Mouse (Mus musculus): Measurements from ENCODE around the gene Iqcf3.

Iqcf3 gene

GRCm38 (mm10) chr9:106472321-106472720 is 89.1 kb downstream of the Iqcf3 start:
- DNase-seq (ENCODE audit: extremely low spot score, low spot score): no peak

- no peak for DNase-seq (ENCODE audit: extremely low spot score, low spot score)
Measured at GRCm38 (mm10) chr9:106471892-106472291, 89.5 kb downstream of the Iqcf3 start.

DNA sequence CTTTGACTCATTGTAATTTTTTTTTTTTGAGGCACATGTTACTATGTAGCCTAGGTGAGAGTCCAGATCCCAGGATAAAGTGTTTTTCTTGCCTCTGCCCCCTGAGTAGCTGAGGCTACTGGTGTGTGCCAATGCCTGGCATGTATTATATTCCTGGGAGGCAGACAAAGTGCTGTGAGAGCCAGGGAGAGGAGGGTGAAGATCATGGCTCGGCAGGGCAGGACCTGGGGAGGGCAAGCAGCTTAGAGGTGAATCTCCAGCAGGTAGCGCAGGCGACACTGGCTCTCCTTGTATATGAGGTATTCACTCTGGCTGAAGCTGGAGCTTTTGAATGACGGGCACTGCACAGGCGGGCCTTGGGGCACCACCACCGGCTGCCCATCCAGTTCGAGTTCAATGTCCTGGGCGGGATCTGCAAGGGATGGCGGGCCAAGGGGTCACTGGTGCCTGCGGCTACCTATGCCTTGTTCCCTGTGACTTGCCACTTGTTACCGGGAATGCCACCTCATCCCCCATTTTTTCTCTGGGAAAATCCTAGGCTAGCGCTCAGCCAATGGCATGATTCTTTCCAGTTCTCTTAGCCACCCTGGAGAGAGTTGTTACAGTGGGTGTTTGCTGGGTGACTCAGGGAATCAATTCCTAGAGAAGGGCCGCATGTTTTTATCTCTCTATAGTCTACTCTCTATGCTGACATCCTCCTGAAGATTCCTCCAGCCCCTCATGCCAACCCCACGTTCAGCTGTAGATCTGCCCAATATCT is 90.3 kb downstream of the Iqcf3 start:
- no peak for DNase-seq (ENCODE audit: extremely low spot score, low spot score)

DNA sequence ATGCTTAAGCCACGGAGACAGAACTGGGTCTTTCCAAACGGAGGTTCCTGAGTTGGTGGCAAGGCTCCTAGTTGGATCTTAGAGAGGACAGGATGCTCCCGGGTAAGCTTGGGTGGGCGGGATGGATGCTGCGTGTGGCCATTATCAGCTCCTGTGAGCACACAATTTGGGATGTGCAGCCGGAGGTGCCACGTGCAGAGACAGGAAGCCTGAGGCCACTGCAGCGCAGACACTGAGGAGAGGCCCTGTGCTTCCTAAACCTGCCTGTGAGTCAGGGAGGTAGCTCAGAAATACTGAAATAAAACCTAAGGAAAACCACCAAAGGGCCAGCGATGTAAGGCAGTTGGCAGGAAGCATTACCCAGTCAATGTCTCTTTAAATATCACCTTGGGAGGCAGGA is 91.7 kb downstream of the Iqcf3 start:
- no peak for DNase-seq (ENCODE audit: extremely low spot score, low spot score)

DNA sequence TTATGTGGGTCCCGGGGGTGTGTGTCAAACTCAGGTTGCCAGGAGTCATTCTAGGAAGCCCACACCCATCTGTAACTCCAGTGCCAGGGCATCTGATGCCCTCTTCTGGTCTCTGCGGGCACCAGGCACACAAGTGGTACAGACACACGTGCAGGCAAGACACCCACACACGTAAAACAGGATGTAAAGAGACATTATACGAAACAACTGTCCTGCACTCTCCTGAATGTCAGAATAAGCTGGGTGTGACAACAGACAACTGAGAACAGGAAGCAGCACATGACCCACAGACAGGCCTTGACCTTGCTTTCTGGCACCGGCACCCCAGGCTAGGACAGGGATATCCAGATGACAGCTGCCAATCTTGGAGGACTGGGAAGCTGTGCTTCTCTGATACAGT is 92.1 kb downstream of the Iqcf3 start:
- DNase-seq (ENCODE audit: extremely low spot score, low spot score): no peak

DNA sequence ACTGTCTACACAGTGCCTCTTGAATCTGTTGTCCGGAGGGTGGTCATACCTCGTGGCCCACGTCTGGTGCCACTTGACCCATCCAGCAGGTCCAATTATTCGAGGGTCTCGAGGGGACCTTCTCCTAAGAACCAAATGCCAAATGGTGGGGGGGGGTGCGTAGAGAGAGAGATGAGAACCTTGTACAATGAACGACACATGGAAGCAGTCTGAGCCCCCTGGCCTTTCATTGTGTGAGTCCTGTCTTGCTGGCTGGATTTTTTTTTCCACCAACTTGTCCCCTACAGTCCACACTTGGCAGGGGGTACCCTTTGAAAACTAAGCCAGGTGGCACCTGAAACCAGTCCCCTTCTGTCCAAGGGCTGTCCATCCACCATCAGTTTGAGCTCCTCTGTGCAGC is 93.7 kb downstream of the Iqcf3 start:
- no peak for DNase-seq (ENCODE audit: extremely low spot score, low spot score)

GRCm38 (mm10) chr9:106466721-106467120 is 94.7 kb downstream of the Iqcf3 start:
- no peak for DNase-seq (ENCODE audit: extremely low spot score, low spot score)

GRCm38 (mm10) chr9:106465571-106466200 is 95.7 kb downstream of the Iqcf3 start, which contains the start of gene Gpr62:
TSS of gene Gpr62 (minus strand) at chr9:106465938.
- no peak for DNase-seq (ENCODE audit: extremely low spot score, low spot score)

DNA sequence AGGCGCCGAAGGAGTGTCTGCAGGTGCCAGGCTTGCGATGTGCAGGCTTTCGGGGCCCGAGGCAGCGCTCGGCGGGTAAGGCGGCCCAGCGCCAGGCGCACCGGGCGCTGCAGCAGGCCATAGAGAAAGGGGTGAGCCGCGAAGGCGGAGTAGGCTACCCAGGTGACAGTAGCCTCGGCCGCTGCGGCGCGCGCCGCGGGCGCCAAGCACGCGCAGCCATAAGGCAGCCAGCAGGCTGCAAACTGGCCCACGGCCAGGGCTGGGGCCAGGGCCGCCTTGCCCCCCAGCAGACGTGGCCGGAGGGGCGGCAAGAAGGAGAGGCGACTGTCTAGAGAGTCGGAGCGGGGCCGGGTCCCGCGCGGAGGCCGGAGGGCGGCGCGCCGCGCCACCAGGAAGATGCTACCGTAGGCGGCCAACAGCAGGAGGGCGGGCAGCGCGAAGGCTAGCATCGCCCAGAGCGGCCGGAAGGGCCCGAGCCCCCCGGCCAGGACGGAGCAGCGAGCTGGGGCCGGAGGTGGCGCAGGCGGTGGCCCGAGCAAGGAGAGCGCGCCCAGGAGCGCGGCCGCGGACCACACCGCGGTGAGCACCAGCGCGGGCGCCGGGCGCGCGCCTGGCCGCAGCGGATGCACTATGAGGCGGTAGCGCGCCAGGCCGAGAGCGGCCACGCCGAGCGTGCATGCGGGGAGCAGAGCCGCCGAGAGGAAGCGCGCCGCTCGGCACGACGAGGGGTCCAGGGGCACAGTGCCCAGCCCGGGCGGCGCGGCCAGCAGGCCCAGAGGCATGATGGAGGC is 96.5 kb downstream of the Iqcf3 start:
- peak; percentile 79 for DNase-seq (ENCODE audit: extremely low spot score, low spot score)

DNA sequence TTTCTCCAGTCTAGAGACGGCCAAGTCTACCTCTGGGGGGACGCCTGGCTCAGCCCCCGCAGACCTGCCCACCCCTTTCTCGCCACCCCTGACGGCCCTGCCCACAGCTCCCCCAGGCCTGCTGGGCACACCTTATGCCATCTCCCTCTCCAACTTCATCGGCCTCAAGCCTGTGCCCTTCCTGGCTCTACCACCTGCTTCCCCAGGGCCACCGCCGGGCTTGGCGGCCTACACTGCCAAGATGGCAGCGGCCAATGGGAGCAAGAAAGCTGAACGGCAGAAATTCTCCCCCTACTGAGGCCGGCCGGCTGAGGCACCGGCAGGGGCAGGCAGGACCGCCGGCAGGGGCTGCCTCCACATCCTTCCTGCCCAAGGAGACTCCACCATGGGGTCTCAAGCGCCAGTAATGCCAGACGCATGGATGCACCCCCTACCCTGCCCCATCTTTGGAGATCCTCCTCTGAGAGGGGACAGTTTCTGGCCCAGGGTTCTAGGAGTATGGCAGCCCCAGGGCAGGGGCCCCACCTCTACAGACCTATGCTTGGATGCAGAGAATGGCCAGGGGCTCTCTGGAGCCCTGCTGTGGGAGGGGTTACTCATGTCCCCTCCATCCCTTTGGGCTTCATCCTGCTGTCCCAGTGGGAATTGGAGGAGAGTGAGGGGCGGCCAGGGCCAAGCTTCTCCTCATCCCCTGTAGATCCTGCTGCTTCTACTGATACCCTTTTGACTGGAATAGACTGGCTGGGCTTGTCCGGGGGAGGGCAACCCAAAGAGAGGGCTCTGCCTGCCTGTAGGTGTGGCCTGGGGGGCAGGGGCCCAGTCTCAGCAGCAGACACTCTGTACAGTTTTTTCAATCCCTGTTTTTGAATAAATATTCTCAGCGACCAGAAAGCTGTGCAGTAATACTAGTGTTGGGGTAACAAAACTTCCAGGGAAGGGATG is 98.0 kb downstream of the Iqcf3 start:
- no peak for DNase-seq (ENCODE audit: extremely low spot score, low spot score)

GRCm38 (mm10) chr9:106462430-106462800 is 99.0 kb downstream of the Iqcf3 start:
- DNase-seq (ENCODE audit: extremely low spot score, low spot score): no peak

DNA sequence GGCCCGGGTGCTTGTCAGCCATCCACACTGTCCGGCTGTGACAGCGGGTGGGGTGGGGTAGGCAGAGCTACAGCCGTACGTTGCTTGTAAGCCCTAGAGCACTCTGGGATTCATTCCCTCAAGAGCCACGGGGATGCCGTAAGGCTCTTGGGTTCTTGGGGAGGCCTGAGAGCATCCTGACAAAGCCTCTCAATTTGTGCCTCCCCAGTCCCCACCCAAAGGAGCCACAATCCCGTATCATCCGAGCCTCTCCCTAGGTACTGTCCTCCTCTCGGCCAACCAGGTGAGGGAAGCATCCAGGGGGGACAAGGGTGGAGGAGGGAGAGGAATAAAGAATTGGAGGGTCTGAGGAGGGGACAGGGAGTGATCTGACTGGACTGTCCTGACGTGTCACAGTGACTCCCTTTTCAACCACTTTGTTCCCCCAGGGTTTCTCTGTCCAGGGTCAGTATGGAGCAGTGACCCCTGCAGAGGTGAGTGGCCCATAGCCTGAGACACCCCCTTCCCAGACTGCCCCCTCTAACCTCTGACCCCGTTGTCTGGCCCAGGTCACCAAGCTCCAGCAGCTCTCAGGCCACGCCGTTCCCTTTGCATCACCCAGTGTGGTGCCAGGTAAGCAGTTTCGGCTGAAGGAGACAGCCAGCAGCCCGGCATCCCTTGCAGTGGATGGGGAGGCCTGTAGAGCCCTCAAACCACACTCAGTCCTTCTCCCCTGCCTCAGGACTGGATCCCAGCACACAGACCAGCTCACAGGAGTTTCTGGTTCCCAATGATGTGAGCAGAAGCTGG is 99.6 kb downstream of the Iqcf3 start:
- no peak for DNase-seq (ENCODE audit: extremely low spot score, low spot score)

DNA sequence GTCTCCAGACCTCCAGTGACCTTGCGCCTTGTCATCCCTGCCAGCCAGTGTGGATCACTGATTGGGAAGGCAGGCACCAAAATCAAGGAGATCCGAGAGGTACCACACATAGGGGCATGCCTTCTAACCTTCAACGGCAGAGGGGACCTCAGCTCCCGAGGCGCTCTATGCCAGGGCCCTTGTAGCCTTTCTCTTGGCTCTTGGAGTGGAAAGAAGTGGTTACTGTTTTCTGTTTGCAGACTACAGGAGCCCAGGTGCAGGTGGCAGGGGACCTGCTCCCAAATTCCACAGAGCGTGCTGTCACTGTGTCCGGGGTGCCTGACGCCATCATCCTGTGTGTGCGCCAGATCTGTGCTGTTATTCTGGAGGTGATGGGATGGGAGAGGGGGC is 100.4 kb downstream of the Iqcf3 start:
- no peak for DNase-seq (ENCODE audit: extremely low spot score, low spot score)

GRCm38 (mm10) chr9:106460401-106461025 is 100.9 kb downstream of the Iqcf3 start:
- DNase-seq (ENCODE audit: extremely low spot score, low spot score): no peak

DNA sequence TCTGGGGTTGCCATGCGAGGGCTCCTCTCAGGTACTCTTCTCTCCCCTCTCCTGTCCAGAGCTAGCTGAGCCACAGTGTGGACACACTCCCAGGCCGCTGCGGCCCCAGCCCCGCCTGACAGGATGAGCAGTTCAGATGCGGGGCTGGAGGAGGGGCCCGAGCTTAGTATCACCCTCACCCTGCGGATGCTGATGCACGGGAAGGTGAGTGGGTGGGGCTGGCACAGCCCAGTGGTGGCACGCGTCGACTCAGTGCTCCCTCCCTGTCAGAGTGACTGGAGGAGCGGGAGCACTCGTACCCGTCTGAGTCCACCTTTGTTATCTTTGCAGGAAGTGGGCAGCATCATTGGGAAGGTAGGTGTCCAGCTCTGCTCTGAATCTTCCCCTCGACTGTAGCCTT is 101.5 kb downstream of the Iqcf3 start:
- DNase-seq (ENCODE audit: extremely low spot score, low spot score): no peak

- no peak for DNase-seq (ENCODE audit: extremely low spot score, low spot score)
Measured at GRCm38 (mm10) chr9:106457920-106458319, 103.5 kb downstream of the Iqcf3 start.

GRCm38 (mm10) chr9:106457163-106457559 is 104.3 kb downstream of the Iqcf3 start:
- DNase-seq (ENCODE audit: extremely low spot score, low spot score): no peak

GRCm38 (mm10) chr9:106456325-106457162 is 104.9 kb downstream of the Iqcf3 start:
- peak; percentile 79 for DNase-seq (ENCODE audit: extremely low spot score, low spot score)
